In genomic region chr15:63052570-63053255, GRCm38 (mm10) we compare ENCODE assay signal across 16 mouse cellular contexts.
A peak's percentile ranks its signal among the peaks of the same experiment; 100 is the strongest.
DNase-seq lines count a peak whose midpoint lies in the region; ATAC-seq and TF ChIP-seq lines count a peak whose summit lies in the region.
"Had no signal": no experiment of that assay in that cellular context is flagged by ENCODE, and none has a peak within 500 bp of the region (broad histone marks: within the 10 kb centered on the region; RNA-seq: fewer than 3 reads in every experiment).

No protein-coding gene starts in this region.

- no peak for ATAC-seq in midbrain, postnatal 0 days (ENCODE audit: low FRiP score)
- ATAC-seq in monocyte, adult 5-6 weeks (replicated peaks; ENCODE audit: insufficient number of reproducible peaks, low FRiP score, low TSS enrichment, poor library complexity, severe bottlenecking), result no peak
- ATAC-seq: forebrain, embryonic 13.5 days had no signal

- H3K27ac ChIP-seq in midbrain, embryonic 10.5 days (replicated peaks), result no peak overlapping the region
- H3K27ac ChIP-seq in midbrain, postnatal 0 days (ENCODE audit: low read depth, low read length), result no peak overlapping the region
- peak overlapping the region; percentile 43 for H3K27ac ChIP-seq in limb, embryonic 10.5 days
- H3K27ac ChIP-seq: forebrain, embryonic 13.5 days; heart, embryonic 15.5 days; hindbrain, embryonic 15.5 days; limb, embryonic 15.5 days; neural tube, embryonic 12.5 days had no signal

- H3K4me2 ChIP-seq in midbrain, postnatal 0 days (ENCODE audit: low read depth, low read length, poor library complexity, severe bottlenecking), result no peak overlapping the region
- H3K4me2 ChIP-seq: forebrain, embryonic 13.5 days; heart, embryonic 15.5 days; hindbrain, embryonic 15.5 days; limb, embryonic 15.5 days; lung, embryonic 14.5 days; neural tube, embryonic 12.5 days had no signal

- DNase-seq in adrenal gland, adult (ENCODE audit: inconsistent age in 2 of 2, low spot score in 1 of 2), result peak; percentile 35 to 87
- DNase-seq in adrenal gland, postnatal 4 days (ENCODE audit: low spot score in 2 of 2), result no peak
- DNase-seq in midbrain, embryonic 10.5 days (ENCODE audit: low spot score), result peak; percentile 85
- no peak for DNase-seq in midbrain, postnatal 0 days (ENCODE audit: low spot score)
- peak; percentile 91 for DNase-seq in embryo, embryonic 10 days (ENCODE audit: low spot score)
- peak; percentile 73 for DNase-seq in limb, embryonic 10.5 days (ENCODE audit: low spot score)
- no peak for DNase-seq in frontal cortex, postnatal 36 days (ENCODE audit: low spot score in 2 of 2)
- DNase-seq: gastrocnemius, postnatal 14 days; lung, embryonic 14.5 days; thymus, adult 2 months had no signal

- WGBS in midbrain, embryonic 10.5 days, result 4% methylated on average over 3 of the region's 3 CpGs
- whole genome bisulfite sequencing in midbrain, postnatal 0 days, result 8% methylated on average over 3 of the region's 3 CpGs
- WGBS in limb, embryonic 10.5 days, result 5% methylated on average over 3 of the region's 3 CpGs

- H3K4me1 ChIP-seq in midbrain, embryonic 10.5 days, result peaks cover 19% of the 10 kb centered on the region
- no peaks in the 10 kb centered on the region for H3K4me1 ChIP-seq in midbrain, postnatal 0 days (ENCODE audit: insufficient read depth, low read length)
- H3K4me1 ChIP-seq in limb, embryonic 10.5 days, result peaks cover 25% of the 10 kb centered on the region
- H3K4me1 ChIP-seq: forebrain, embryonic 13.5 days; hindbrain, embryonic 15.5 days; neural tube, embryonic 12.5 days had no signal

- no peaks in the 10 kb centered on the region for H3K36me3 ChIP-seq in midbrain, embryonic 10.5 days
- H3K36me3 ChIP-seq in midbrain, postnatal 0 days (ENCODE audit: insufficient read depth, low read length), result no peaks in the 10 kb centered on the region
- no peaks in the 10 kb centered on the region for H3K36me3 ChIP-seq in limb, embryonic 10.5 days
- H3K36me3 ChIP-seq: heart, embryonic 15.5 days; hindbrain, embryonic 15.5 days; limb, embryonic 15.5 days; neural tube, embryonic 12.5 days had no signal

- no peak overlapping the region for H3K4me3 ChIP-seq in midbrain, embryonic 10.5 days
- H3K4me3 ChIP-seq in midbrain, postnatal 0 days (ENCODE audit: low read depth, low read length), result no peak overlapping the region
- H3K4me3 ChIP-seq in limb, embryonic 10.5 days, result no peak overlapping the region
- H3K4me3 ChIP-seq: forebrain, embryonic 13.5 days; heart, embryonic 15.5 days; hindbrain, embryonic 15.5 days; limb, embryonic 15.5 days; neural tube, embryonic 12.5 days had no signal

- H3K9ac ChIP-seq in midbrain, postnatal 0 days (replicated peaks; ENCODE audit: low read length, poor library complexity, severe bottlenecking), result no peak overlapping the region
- H3K9ac ChIP-seq: forebrain, embryonic 13.5 days; heart, embryonic 15.5 days; hindbrain, embryonic 15.5 days; limb, embryonic 15.5 days; lung, embryonic 14.5 days; neural tube, embryonic 12.5 days had no signal

- no peaks in the 10 kb centered on the region for H3K9me3 ChIP-seq in midbrain, embryonic 10.5 days (replicated peaks)
- H3K9me3 ChIP-seq in midbrain, postnatal 0 days (ENCODE audit: low read length), result no peaks in the 10 kb centered on the region
- H3K9me3 ChIP-seq in limb, embryonic 10.5 days (replicated peaks), result no peaks in the 10 kb centered on the region
- H3K9me3 ChIP-seq: forebrain, embryonic 13.5 days; heart, embryonic 15.5 days; hindbrain, embryonic 15.5 days; limb, embryonic 15.5 days; neural tube, embryonic 12.5 days had no signal

- H3K27me3 ChIP-seq in midbrain, embryonic 10.5 days (ENCODE audit: low read depth, poor library complexity, severe bottlenecking), result peaks cover 46% of the 10 kb centered on the region
- no peaks in the 10 kb centered on the region for H3K27me3 ChIP-seq in midbrain, postnatal 0 days (ENCODE audit: insufficient read depth, low read length)
- H3K27me3 ChIP-seq in limb, embryonic 10.5 days (ENCODE audit: low read depth, poor library complexity, severe bottlenecking), result no peaks in the 10 kb centered on the region
- H3K27me3 ChIP-seq: forebrain, embryonic 13.5 days; heart, embryonic 15.5 days; hindbrain, embryonic 15.5 days; limb, embryonic 15.5 days; neural tube, embryonic 12.5 days had no signal

- no peak for TF ChIP-seq CTCF in midbrain, postnatal 0 days (IDR thresholded peaks at IDR 0.05)

Comparison
In these comparisons a context has a peak if more than half of its experiments do, and no peak if none do; other contexts are left out.
1. DNase-seq: peak in adrenal gland, adult (2 of 2), midbrain, embryonic 10.5 days (single experiment), embryo, embryonic 10 days (single experiment) and limb, embryonic 10.5 days (single experiment); none in adrenal gland, postnatal 4 days (0 of 2), midbrain, postnatal 0 days (single experiment) and frontal cortex, postnatal 36 days (0 of 2).